Mouse (Mus musculus) C2C12 (cell line): ENCODE results near the gene Kctd11.
"Not testable (repeated sequence)": the region's sequence is repeated elsewhere in the genome, so short reads cannot be mapped to it uniquely, and the experiment has no call there.

Experiments used
- CTCF ChIP-seq: IDR thresholded peaks from one replicate; pipeline ENCODE4 v1.5.1; 2011; ENCODE audit not compliant: control insufficient read depth, insufficient read depth, insufficient read length
- USF1 ChIP-seq: IDR thresholded peaks from one replicate; pipeline ENCODE4 v1.6.1; 2011; ENCODE audit warnings: low read depth, mild to moderate bottlenecking, control low read depth, moderate library complexity

DNA sequence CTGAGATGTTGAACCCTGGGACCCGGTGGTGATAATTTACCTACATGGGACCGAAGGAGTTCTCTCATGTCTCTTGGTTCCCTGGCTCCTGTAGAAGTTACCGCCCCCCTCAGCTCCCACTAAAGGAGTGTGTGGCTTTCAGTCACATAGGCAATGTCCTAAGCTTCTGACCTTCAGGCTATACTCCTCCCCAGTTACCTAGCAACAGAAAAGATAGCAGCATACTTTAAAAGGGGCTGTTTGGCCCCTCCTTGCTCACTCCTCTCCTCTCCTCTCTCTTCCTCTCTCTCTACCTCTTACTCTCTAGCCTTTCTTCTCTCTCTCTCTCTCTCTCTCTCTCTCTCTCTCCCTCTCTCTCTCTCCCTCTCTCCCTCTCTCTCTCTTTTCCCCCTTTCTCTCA, 17.5 kb downstream of the Kctd11 start:
- not testable (repeated sequence) for TF ChIP-seq USF1, CTCF
